In genomic region chr11:116940088-116940855, GRCm38 (mm10) we compare ENCODE assay signal across 8 mouse cellular contexts. TPM values are rescaled to one million over a fixed set of nuclear protein-coding genes. Genes with fewer than 3 reads are reported as not detected.
DNase-seq lines count a peak whose midpoint lies in the region; ATAC-seq lines count a peak whose summit lies in the region.

No protein-coding gene starts in this region.

- WGBS in kidney, embryonic 16.5 days, result 5% methylated on average over 20 of the region's 20 CpGs
- 12% methylated on average over 20 of the region's 20 CpGs for WGBS in hindbrain, embryonic 15.5 days

- H3K4me1 ChIP-seq in kidney, embryonic 16.5 days (ENCODE audit: insufficient read depth, low read length), result peaks cover 10% of the 10 kb centered on the region
- peaks cover 25% of the 10 kb centered on the region for H3K4me1 ChIP-seq in hindbrain, embryonic 15.5 days (replicated peaks)

- H3K9me3 ChIP-seq in kidney, embryonic 16.5 days (ENCODE audit: low read length), result no peaks in the 10 kb centered on the region
- no peaks in the 10 kb centered on the region for H3K9me3 ChIP-seq in hindbrain, embryonic 15.5 days

- H3K4me2 ChIP-seq in kidney, embryonic 16.5 days (replicated peaks; ENCODE audit: low read depth, low read length), result peak overlapping the region; percentile 58
- H3K4me2 ChIP-seq in hindbrain, embryonic 15.5 days, result peak overlapping the region; percentile 27

- DNase-seq in kidney, adult 8-10 months, result no peak
- DNase-seq in embryo, embryonic 9.5 days (ENCODE audit: extremely low spot score), result peak; percentile 61
- peak; percentile 27 for DNase-seq in neural tube, embryonic 10.5 days (ENCODE audit: extremely low spot score, low spot score)
- no peak for DNase-seq in layer of hippocampus, postnatal 36 days
- DNase-seq in frontal cortex, postnatal 10 days (ENCODE audit: low spot score in 2 of 2), result no peak
- no peak for DNase-seq in right cerebral cortex, postnatal 25 days

- H3K27me3 ChIP-seq in kidney, embryonic 16.5 days (ENCODE audit: insufficient read depth, low read length), result 0 out of 2 replicates have a peak, but pooled peaks cover 3% of the 10 kb centered on the region
- no peaks in the 10 kb centered on the region for H3K27me3 ChIP-seq in hindbrain, embryonic 15.5 days

- no peaks in the 10 kb centered on the region for H3K36me3 ChIP-seq in kidney, embryonic 16.5 days (ENCODE audit: insufficient read depth, low read length)
- peaks cover 11% of the 10 kb centered on the region; the same call in 1 of the 2 replicates for H3K36me3 ChIP-seq in hindbrain, embryonic 15.5 days

- peak overlapping the region; percentile 53 for H3K9ac ChIP-seq in kidney, embryonic 16.5 days (replicated peaks; ENCODE audit: low read length)
- H3K9ac ChIP-seq in hindbrain, embryonic 15.5 days, result no peak overlapping the region

- peak overlapping the region; percentile 38 for H3K4me3 ChIP-seq in kidney, embryonic 16.5 days (ENCODE audit: low read length)
- H3K4me3 ChIP-seq in hindbrain, embryonic 15.5 days, result no peak overlapping the region

- no peak overlapping the region for H3K27ac ChIP-seq in kidney, embryonic 16.5 days (ENCODE audit: low read length)
- H3K27ac ChIP-seq in hindbrain, embryonic 15.5 days (replicated peaks), result no peak overlapping the region

- peak; percentile 24; the same call in 1 of the 2 replicates for ATAC-seq in kidney, embryonic 16.5 days (ENCODE audit: low FRiP score, low TSS enrichment)
- no peak for ATAC-seq in hindbrain, embryonic 15.5 days (ENCODE audit: low FRiP score, low read depth)

RNA-seq across cellular contexts. Expression of gene Mgat5b, which starts 21.6 kb away (rescaled TPM):
- polyA plus RNA-seq in kidney, embryonic 16.5 days (2015; fragmentation: Nextera tagmentation; extraction: Ambion mirVana), result 0.21 and 0.24 TPM in 2 replicates
- 25.3 and 31.0 TPM in 2 replicates for polyA plus RNA-seq in hindbrain, embryonic 15.5 days (2015; fragmentation: Nextera tagmentation; extraction: Ambion mirVana)
- 10 to 100 TPM; 44.9 to 51.7 TPM for total RNA-seq in layer of hippocampus, postnatal 36 days (2021)

Comparison
In these comparisons a context has a peak if more than half of its experiments do, and no peak if none do; other contexts are left out.
1. DNase-seq: peak in embryo, embryonic 9.5 days (single experiment) and neural tube, embryonic 10.5 days (single experiment); none in kidney, adult 8-10 months (0 of 2), layer of hippocampus, postnatal 36 days (0 of 2), frontal cortex, postnatal 10 days (0 of 2) and right cerebral cortex, postnatal 25 days (single experiment).
2. RNA of gene Mgat5b, which starts 21.6 kb away (polyA plus RNA-seq): 25.3 to 31.0 TPM in hindbrain, embryonic 15.5 days; 0.21 to 0.24 TPM in kidney, embryonic 16.5 days; every median in the first group is over 10 times any median in the second.